Mouse (Mus musculus): ENCODE results near the gene Flywch2. TPM values are rescaled to one million over a fixed set of nuclear protein-coding genes. Genes with fewer than 3 reads are reported as not detected.

Flywch2 gene
- total and polyA plus RNA-seq, 3 experiments = 0.62 to 6.2 TPM; not detected in 1

DNA sequence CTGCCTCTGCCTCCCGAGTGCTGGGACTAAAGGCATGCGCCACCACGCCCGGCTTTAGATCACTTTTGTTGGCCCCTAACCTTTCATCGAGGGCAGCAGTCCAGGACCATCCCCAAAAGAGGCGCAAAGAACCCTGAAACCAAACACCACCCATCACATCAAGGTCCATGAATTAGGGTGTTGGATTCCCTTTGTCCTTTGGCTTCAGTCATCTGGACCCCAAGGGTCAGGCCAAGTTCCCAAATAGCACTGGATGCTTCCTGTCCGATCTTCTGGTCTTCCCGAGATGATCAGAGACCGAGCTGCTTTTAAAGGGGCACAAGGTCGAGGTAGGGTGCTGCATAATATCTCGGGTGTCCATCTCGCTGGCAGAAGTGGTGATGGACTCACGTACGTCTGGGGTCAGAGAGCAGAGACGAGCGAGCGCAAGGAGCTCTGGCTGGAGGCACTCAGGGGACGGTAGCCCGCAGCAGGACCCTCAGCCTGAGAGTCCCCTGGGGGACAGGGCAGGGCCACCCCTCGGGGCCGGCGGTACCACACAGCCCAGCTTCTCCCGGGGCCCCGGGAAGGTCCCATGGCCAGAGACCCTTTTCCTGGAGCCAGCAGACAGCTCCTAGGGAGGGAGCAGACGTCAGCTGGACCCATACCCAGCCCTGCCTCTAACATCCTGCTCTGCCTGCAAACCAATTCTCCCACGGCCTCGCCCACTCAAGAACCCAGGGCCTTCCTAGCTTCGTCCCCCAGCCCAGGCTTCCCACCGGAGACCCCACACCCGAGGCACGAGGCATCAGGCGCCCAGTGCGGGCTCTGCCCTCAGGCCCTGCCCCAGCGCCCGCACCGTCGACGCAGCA is 44.3 kb downstream of the Flywch2 start:
- no peak for DNase-seq (ENCODE audit: low read depth, low spot score)
- Histone ChIP-seq H3K27me3 (ENCODE audit: control insufficient read depth in 1 of 2, insufficient read depth in 2 of 2, low read length in 2 of 2) (no peaks in the 10 kb centered on the region), H3K4me3 (ENCODE audit: control insufficient read depth in 1 of 2, insufficient read depth in 1 of 2, low read depth in 2 of 2, low read length in 2 of 2) (no peak overlapping the region), H3K9ac (ENCODE audit: control insufficient read depth, low read depth, low read length, poor library complexity, severe bottlenecking) (no peak overlapping the region), H3K4me1 (ENCODE audit: control insufficient read depth in 1 of 2, insufficient read depth in 2 of 2, low read length in 2 of 2) (peaks cover 1 to 10% of the 10 kb centered on the region in 2 experiments; a peak in 2 of 4 replicates), H3K27ac (ENCODE audit: control insufficient read depth, low read depth, low read length) (no peak overlapping the region), H3K36me3 (ENCODE audit: control insufficient read depth in 1 of 2, insufficient read depth in 2 of 2, low read length in 2 of 2) (peaks cover 0 to 2% of the 10 kb centered on the region in 2 experiments; a peak in 2 of 4 replicates), H3K79me2 (ENCODE audit: control insufficient read depth, insufficient read depth, low read length, poor library complexity) (no peaks in the 10 kb centered on the region; the same call in 1 of the 2 replicates), H3K9me3 (replicated peaks; ENCODE audit: insufficient read depth, low read length) (no peaks in the 10 kb centered on the region)
- no peak for TF ChIP-seq MEF2A (IDR thresholded peaks at IDR 0.05; ENCODE audit: extremely low read depth, insufficient replicate concordance, low read depth, low read length, poor library complexity, severe bottlenecking)
- TF ChIP-seq TCF12 (IDR thresholded peaks at IDR 0.05; ENCODE audit: low read depth, low read length) = no peak
- no peak for TF ChIP-seq RAD21 (IDR thresholded peaks at IDR 0.05; ENCODE audit: low read depth, low read length)
- TF ChIP-seq MAX (IDR thresholded peaks at IDR 0.05; ENCODE audit: low read length) = no peak

DNA sequence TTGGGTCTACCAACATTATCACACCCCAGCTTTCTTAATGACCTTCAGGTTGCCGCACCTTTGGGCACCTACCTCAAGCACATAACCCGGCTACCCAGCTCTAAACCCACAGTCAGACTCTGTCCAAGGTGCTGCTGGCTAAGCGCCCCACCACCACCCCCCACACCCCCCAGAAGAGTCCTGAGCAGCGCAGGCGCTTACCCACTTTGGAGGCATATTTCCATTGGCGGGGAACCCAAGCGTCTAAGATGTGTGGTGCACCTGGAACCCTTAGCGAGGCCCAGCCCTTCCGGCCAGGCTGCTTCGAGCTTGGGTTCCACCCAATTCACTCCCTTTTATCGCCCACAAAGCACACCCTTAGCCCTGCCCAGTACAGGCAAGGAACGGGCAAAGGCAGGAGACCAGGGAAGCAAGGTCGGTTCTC is 45.3 kb downstream of the Flywch2 start, which contains the start of gene Paqr4:
Gene Paqr4, minus strand, starts transcription at position 270 of the 424 bp plus-strand sequence.
- Histone ChIP-seq H3K9me3 (replicated peaks; ENCODE audit: insufficient read depth, low read length) (no peaks in the 10 kb centered on the region), H3K27me3 (ENCODE audit: control insufficient read depth in 1 of 2, insufficient read depth in 2 of 2, low read length in 2 of 2) (no peaks in the 10 kb centered on the region), H3K79me2 (ENCODE audit: control insufficient read depth, insufficient read depth, low read length, poor library complexity) (no peaks in the 10 kb centered on the region; the same call in 1 of the 2 replicates), H3K4me1 (ENCODE audit: control insufficient read depth in 1 of 2, insufficient read depth in 2 of 2, low read length in 2 of 2) (peaks cover 0 to 5% of the 10 kb centered on the region in 2 experiments; a peak in 1 of 4 replicates), H3K9ac (ENCODE audit: control insufficient read depth, low read depth, low read length, poor library complexity, severe bottlenecking) (peak within 1 kb of the TSS; percentile 84), H3K27ac (ENCODE audit: control insufficient read depth, low read depth, low read length) (peak within 1 kb of the TSS; percentile 53), H3K36me3 (ENCODE audit: control insufficient read depth in 1 of 2, insufficient read depth in 2 of 2, low read length in 2 of 2) (no peaks in the 10 kb centered on the region), H3K4me3 (ENCODE audit: control insufficient read depth in 1 of 2, insufficient read depth in 1 of 2, low read depth in 2 of 2, low read length in 2 of 2) (peak within 1 kb of the TSS; percentile 72 to 76)
- no peak for DNase-seq (ENCODE audit: low read depth, low spot score)
- peak; percentile 90 for TF ChIP-seq MXI1 (IDR thresholded peaks at IDR 0.05; ENCODE audit: low read depth, low read length)
- TF ChIP-seq RCOR1 (IDR thresholded peaks at IDR 0.05; ENCODE audit: low read depth, low read length) = 0 out of 2 replicates have a peak, but pooled peaks have one; percentile 18
- TF ChIP-seq SMC3 (IDR thresholded peaks at IDR 0.05; ENCODE audit: low read depth, low read length) = no peak
- TF ChIP-seq MAFK (IDR thresholded peaks at IDR 0.05; ENCODE audit: borderline replicate concordance, low read depth, low read length) = no peak
- TF ChIP-seq GABPA (IDR thresholded peaks at IDR 0.05; ENCODE audit: low read depth, low read length) = no peak
- TF ChIP-seq MAZ (IDR thresholded peaks at IDR 0.05; ENCODE audit: low read depth, low read length) = no peak; the same call in 1 of the 2 replicates
- no peak for TF ChIP-seq TAL1 (IDR thresholded peaks at IDR 0.05; ENCODE audit: low read length)
- no peak for TF ChIP-seq UBTF (IDR thresholded peaks at IDR 0.05; ENCODE audit: borderline replicate concordance, insufficient read depth, low read depth, low read length)
- TF ChIP-seq POLR2A (IDR thresholded peaks at IDR 0.05; ENCODE audit: control insufficient read depth in 1 of 2, insufficient read depth in 1 of 2, low read depth in 1 of 2, low read length in 2 of 2, poor library complexity in 1 of 2) = no peak
- no peak for TF ChIP-seq POLR2AphosphoS2 (IDR thresholded peaks at IDR 0.05; ENCODE audit: low read length)
- TF ChIP-seq E2F4 (IDR thresholded peaks at IDR 0.05; ENCODE audit: borderline replicate concordance, low read depth, low read length) = no peak
- TF ChIP-seq ZKSCAN1 (IDR thresholded peaks at IDR 0.05; ENCODE audit: low read depth, low read length) = no peak
- TF ChIP-seq MAX (IDR thresholded peaks at IDR 0.05; ENCODE audit: low read length) = no peak; the same call in none of the 2 replicates
- no peak for TF ChIP-seq POLR2AphosphoS5 (IDR thresholded peaks at IDR 0.05; ENCODE audit: borderline replicate concordance, low read depth, low read length)
- TF ChIP-seq CTCF (IDR thresholded peaks at IDR 0.05 in 2 of 3, conservative IDR thresholded peaks at IDR 0.05 in 1 of 3; ENCODE audit: control insufficient read depth in 1 of 3, insufficient read depth in 1 of 3, low read depth in 2 of 3, low read length in 3 of 3, poor library complexity in 1 of 3, severe bottlenecking in 1 of 3) = no peak
- TF ChIP-seq NRF1 (IDR thresholded peaks at IDR 0.05; ENCODE audit: insufficient read depth, low read depth, low read length, poor library complexity, severe bottlenecking) = no peak
- peak; percentile 96 for TF ChIP-seq SIN3A (IDR thresholded peaks at IDR 0.05; ENCODE audit: low read length)
- no peak for TF ChIP-seq ZNF384 (IDR thresholded peaks at IDR 0.05; ENCODE audit: low read depth, low read length)
- TF ChIP-seq ZMIZ1 (IDR thresholded peaks at IDR 0.05; ENCODE audit: low read depth, low read length) = no peak
- TF ChIP-seq GATA1 (IDR thresholded peaks at IDR 0.05; ENCODE audit: low read depth, low read length) = no peak
- TF ChIP-seq TCF12 (IDR thresholded peaks at IDR 0.05; ENCODE audit: low read depth, low read length) = no peak
- no peak for TF ChIP-seq CHD2 (IDR thresholded peaks at IDR 0.05; ENCODE audit: low read length)
- TF ChIP-seq MYC (IDR thresholded peaks at IDR 0.05; ENCODE audit: low read depth, low read length) = no peak
- no peak for TF ChIP-seq BHLHE40 (IDR thresholded peaks at IDR 0.05; ENCODE audit: borderline replicate concordance, low read depth, low read length)
- TF ChIP-seq ELF1 (IDR thresholded peaks at IDR 0.05; ENCODE audit: low read depth, low read length) = no peak
- no peak for TF ChIP-seq USF2 (IDR thresholded peaks at IDR 0.05; ENCODE audit: borderline replicate concordance in 1 of 2, insufficient read depth in 1 of 2, low read depth in 1 of 2, low read length in 2 of 2)

Data from MEL (cell line).